Mouse (Mus musculus) hindbrain, embryonic 15.5 days (tissue): ENCODE results near the gene Ugt1a5. TPM values are rescaled to one million over a fixed set of nuclear protein-coding genes. Genes with fewer than 3 reads are reported as not detected.

Source experiments
- ATAC-seq: fragments of 200-750 bp; cut with Nextera tagmentation; 2 replicates; pipeline ENCODE4 v1.8.0; 2017; ENCODE audit warnings: low read depth, moderate number of reproducible peaks, moderate TSS enrichment; ENCODE audit not compliant: low FRiP score
- H3K27ac ChIP-seq: fragments of 300-500 bp; sonication (generic); replicated peaks from 2 replicates; pipeline ENCODE4 v1.5.1; 2015; ENCODE audit warnings: mild to moderate bottlenecking, inconsistent platforms
- H3K27me3 ChIP-seq: fragments of 300-500 bp; sonication (generic); 2 replicates; pipeline ENCODE4 v1.6.1; 2015; ENCODE audit warnings: control low read depth, inconsistent platforms
- H3K36me3 ChIP-seq: fragments of 300-500 bp; sonication (generic); 2 replicates; pipeline ENCODE4 v1.6.1; 2015; ENCODE audit warnings: control low read depth, inconsistent platforms
- H3K4me1 ChIP-seq: fragments of 300-500 bp; sonication (generic); replicated peaks from 2 replicates; pipeline ENCODE4 v1.6.1; 2015; ENCODE audit warnings: control low read depth, inconsistent platforms
- H3K4me2 ChIP-seq: fragments of 300-500 bp; sonication (generic); 2 replicates; pipeline ENCODE4 v1.6.1; 2015; ENCODE audit warnings: moderate library complexity, mild to moderate bottlenecking, inconsistent platforms
- H3K4me3 ChIP-seq: fragments of 300-500 bp; sonication (generic); 2 replicates; pipeline ENCODE4 v1.5.1; 2015; ENCODE audit warnings: mild to moderate bottlenecking, inconsistent platforms
- H3K9ac ChIP-seq: fragments of 300-500 bp; sonication (generic); 2 replicates; pipeline ENCODE4 v1.6.1; 2015; ENCODE audit warnings: inconsistent platforms
- H3K9me3 ChIP-seq: fragments of 300-500 bp; sonication (generic); 2 replicates; pipeline ENCODE4 v1.6.1; 2016; ENCODE audit warnings: control low read depth, inconsistent platforms
- WGBS: fragments of 180-500 bp; shearing (Covaris S2); methylation state at CpG from one replicate; pipeline ENCODE4 v1.1.7; 2015; 5-methylcytosine and 5-hydroxymethylcytosine counted together
- polyA plus RNA-seq: library from polyadenylated mRNA; unstranded; fragments of >200 nt; fragmentation: Nextera tagmentation; extraction: Ambion mirVana; gene quantifications from 2 replicates; pipeline ENCODE4 v1.2.1, GENCODE M21; 2015

Gene Ugt1a5
- polyA plus RNA-seq, 1 experiment from 2014 or later: not detected

- no peaks in the 10 kb centered on the region for H3K27me3 ChIP-seq
- peaks cover 95% of the 10 kb centered on the region for H3K9me3 ChIP-seq
- H3K27ac ChIP-seq: no peak overlapping the region
- no peaks in the 10 kb centered on the region for H3K36me3 ChIP-seq
- H3K4me2 ChIP-seq: no peak overlapping the region
- WGBS: 64% methylated on average over 4 of the region's 4 CpGs
- H3K4me1 ChIP-seq: no peaks in the 10 kb centered on the region
- no peak overlapping the region for H3K9ac ChIP-seq
- ATAC-seq: no peak
- no peak overlapping the region for H3K4me3 ChIP-seq
Measured at GRCm38 (mm10) chr1:88235894-88236415, 70.1 kb downstream of the Ugt1a5 start.

DNA sequence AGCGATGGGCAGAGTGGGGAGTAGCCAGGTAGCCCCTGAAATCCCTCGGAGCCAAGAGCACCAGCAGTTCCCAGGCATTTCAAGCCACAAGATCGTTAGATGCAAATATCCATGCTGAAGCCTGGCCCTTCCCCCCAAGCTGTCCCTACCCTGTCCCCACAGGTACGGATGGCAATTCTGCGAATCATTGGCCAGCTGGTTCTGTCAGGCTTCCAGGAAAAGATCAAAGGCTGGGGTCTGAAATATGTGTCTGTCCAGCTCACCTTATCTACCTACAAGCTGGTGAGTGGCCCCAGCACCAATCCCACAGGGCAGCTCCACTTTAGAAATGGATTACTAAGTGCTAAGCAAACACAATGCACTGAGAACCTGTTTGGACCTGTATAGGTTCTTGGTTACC is 71.5 kb downstream of the Ugt1a5 start:
- H3K4me3 ChIP-seq: no peak overlapping the region
- H3K36me3 ChIP-seq: no peaks in the 10 kb centered on the region
- WGBS: 82% methylated on average over 5 of the region's 5 CpGs
- H3K4me1 ChIP-seq: no peaks in the 10 kb centered on the region
- no peaks in the 10 kb centered on the region for H3K27me3 ChIP-seq
- H3K27ac ChIP-seq: no peak overlapping the region
- no peak overlapping the region for H3K4me2 ChIP-seq
- H3K9ac ChIP-seq: no peak overlapping the region
- ATAC-seq: no peak
- peaks cover 92% of the 10 kb centered on the region for H3K9me3 ChIP-seq

- no peak for ATAC-seq
- H3K9ac ChIP-seq: no peak overlapping the region
- WGBS: 83% methylated on average over 6 of the region's 6 CpGs
- H3K27me3 ChIP-seq: no peaks in the 10 kb centered on the region
- no peak overlapping the region for H3K4me3 ChIP-seq
- H3K27ac ChIP-seq: no peak overlapping the region
- peaks cover 87% of the 10 kb centered on the region for H3K9me3 ChIP-seq
- no peaks in the 10 kb centered on the region for H3K36me3 ChIP-seq
- no peaks in the 10 kb centered on the region for H3K4me1 ChIP-seq
- no peak overlapping the region for H3K4me2 ChIP-seq
Measured at GRCm38 (mm10) chr1:88238771-88239170, 73.0 kb downstream of the Ugt1a5 start.

- Histone ChIP-seq H3K4me3 (no peak overlapping the region), H3K9ac (no peak overlapping the region), H3K9me3 (peaks cover 87% of the 10 kb centered on the region), H3K27me3 (no peaks in the 10 kb centered on the region), H3K36me3 (no peaks in the 10 kb centered on the region), H3K4me2 (no peak overlapping the region), H3K4me1 (no peaks in the 10 kb centered on the region), H3K27ac (no peak overlapping the region)
- ATAC-seq: no peak
- WGBS: 76% methylated on average over 5 of the region's 5 CpGs
Measured at GRCm38 (mm10) chr1:88240072-88240471, 74.3 kb downstream of the Ugt1a5 start.

DNA sequence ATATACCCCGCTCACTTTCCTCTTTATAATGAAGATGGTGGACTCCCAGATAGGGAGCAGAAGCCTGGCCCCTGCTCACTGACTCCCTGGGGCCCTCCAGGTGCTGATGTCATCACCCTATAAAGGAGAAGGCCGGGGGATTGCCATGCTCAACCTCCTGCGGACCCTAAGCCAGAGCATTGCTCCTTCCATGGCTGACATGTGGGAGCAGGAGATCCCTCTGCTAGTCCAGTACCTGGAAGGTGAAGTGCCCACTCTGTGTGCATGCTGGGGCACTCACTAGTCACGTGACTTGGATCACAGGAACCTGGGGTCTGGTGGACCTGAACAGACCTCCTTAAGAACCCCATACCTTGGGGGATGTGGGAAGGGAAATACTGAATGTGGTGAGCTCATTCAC is 74.8 kb downstream of the Ugt1a5 start:
- Histone ChIP-seq H3K36me3 (no peaks in the 10 kb centered on the region), H3K9ac (no peak overlapping the region), H3K4me2 (no peak overlapping the region), H3K4me1 (no peaks in the 10 kb centered on the region), H3K4me3 (no peak overlapping the region), H3K27ac (no peak overlapping the region), H3K27me3 (no peaks in the 10 kb centered on the region), H3K9me3 (peaks cover 87% of the 10 kb centered on the region)
- no peak; the same call in 1 of the 2 replicates for ATAC-seq
- WGBS: 73% methylated on average over 4 of the region's 4 CpGs

DNA sequence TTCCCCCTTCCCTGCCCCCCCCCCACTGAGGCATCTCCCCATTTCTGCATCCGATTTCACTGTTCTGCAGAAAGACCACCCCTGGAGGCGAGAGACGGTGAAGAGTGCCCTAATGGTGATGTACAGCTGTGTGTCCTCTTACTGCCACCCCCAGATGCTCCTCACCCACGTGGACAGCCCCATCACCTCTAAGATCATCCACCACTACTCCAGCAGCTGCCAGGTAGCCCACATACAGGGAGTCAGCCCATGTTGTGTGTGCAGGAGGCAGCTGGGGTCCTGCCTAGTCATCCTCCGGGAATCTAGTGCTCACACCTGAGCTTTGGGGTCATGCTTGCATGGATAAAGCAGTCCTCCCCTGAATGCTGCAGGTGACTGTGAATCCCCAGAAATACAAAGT is 78.0 kb downstream of the Ugt1a5 start:
- no peaks in the 10 kb centered on the region for H3K36me3 ChIP-seq
- H3K4me2 ChIP-seq: no peak overlapping the region
- H3K27ac ChIP-seq: no peak overlapping the region
- no peak overlapping the region for H3K4me3 ChIP-seq
- H3K27me3 ChIP-seq: no peaks in the 10 kb centered on the region
- ATAC-seq: no peak
- H3K4me1 ChIP-seq: no peaks in the 10 kb centered on the region
- WGBS: 68% methylated on average over 5 of the region's 5 CpGs
- peaks cover 83% of the 10 kb centered on the region for H3K9me3 ChIP-seq
- no peak overlapping the region for H3K9ac ChIP-seq

DNA sequence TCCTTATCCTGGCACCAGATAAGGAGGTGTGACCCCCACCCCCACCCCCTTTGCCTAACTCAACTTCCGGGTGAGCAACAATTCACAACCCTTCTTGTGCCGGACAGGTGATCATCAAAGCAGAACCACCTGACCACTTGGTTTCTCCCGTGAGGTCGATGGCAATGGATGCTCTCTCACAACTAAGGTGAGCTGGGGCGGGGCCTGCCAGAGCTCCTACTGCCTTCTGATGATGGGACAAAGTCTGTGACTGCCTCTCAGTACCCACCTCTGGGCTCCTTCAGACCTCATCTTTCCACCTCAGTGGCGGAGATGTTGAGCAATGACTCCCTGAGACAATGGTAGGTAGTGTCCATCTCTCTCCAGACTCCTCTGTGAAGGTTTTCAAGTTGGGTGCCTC is 80.1 kb downstream of the Ugt1a5 start:
- no peaks in the 10 kb centered on the region for H3K27me3 ChIP-seq
- H3K4me3 ChIP-seq: no peak overlapping the region
- H3K27ac ChIP-seq: no peak overlapping the region
- ATAC-seq: no peak
- H3K9ac ChIP-seq: no peak overlapping the region
- H3K36me3 ChIP-seq: no peaks in the 10 kb centered on the region
- H3K4me2 ChIP-seq: no peak overlapping the region
- peaks cover 83% of the 10 kb centered on the region for H3K9me3 ChIP-seq
- WGBS: 78% methylated on average over 6 of the region's 6 CpGs
- H3K4me1 ChIP-seq: no peaks in the 10 kb centered on the region

DNA sequence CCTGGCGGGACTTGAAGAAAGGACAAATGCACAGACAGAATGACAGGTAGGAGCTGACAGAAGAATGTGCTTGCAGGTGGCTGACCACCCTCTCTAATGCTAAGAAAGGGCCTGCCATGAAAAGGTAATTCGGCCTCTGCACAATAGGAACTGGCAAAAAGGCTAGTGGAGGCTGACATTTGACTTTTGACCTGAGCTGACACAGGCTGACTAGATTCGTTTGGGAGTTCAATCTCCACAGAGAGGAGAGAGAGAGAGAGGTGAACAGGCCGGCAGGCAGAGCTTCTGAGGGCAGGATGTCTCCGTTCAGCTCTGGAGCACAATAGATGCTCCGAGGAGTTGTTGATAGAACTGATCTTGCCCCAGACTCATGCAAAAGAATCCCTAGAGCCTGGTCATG is 80.6 kb downstream of the Ugt1a5 start:
- Histone ChIP-seq H3K4me1 (no peaks in the 10 kb centered on the region), H3K27me3 (no peaks in the 10 kb centered on the region), H3K4me3 (no peak overlapping the region), H3K27ac (no peak overlapping the region), H3K9ac (no peak overlapping the region), H3K9me3 (peaks cover 86% of the 10 kb centered on the region), H3K36me3 (no peaks in the 10 kb centered on the region), H3K4me2 (no peak overlapping the region)
- 45% methylated on average over 6 of the region's 6 CpGs for WGBS
- ATAC-seq: no peak

- Histone ChIP-seq H3K9me3 (peaks cover 80% of the 10 kb centered on the region), H3K27me3 (no peaks in the 10 kb centered on the region), H3K27ac (no peak overlapping the region), H3K4me2 (no peak overlapping the region), H3K4me1 (no peaks in the 10 kb centered on the region), H3K9ac (no peak overlapping the region), H3K4me3 (no peak overlapping the region), H3K36me3 (no peaks in the 10 kb centered on the region)
- 55% methylated on average over 2 of the region's 2 CpGs for WGBS
- ATAC-seq: no peak
Measured at GRCm38 (mm10) chr1:88247660-88248059, 81.8 kb downstream of the Ugt1a5 start.

GRCm38 (mm10) chr1:88248658-88249057 is 82.8 kb downstream of the Ugt1a5 start:
- no peak overlapping the region for H3K27ac ChIP-seq
- no peaks in the 10 kb centered on the region for H3K4me1 ChIP-seq
- no peaks in the 10 kb centered on the region for H3K27me3 ChIP-seq
- no peak overlapping the region for H3K4me2 ChIP-seq
- H3K9ac ChIP-seq: no peak overlapping the region
- 73% methylated on average over 4 of the region's 4 CpGs for WGBS
- H3K36me3 ChIP-seq: no peaks in the 10 kb centered on the region
- peaks cover 78% of the 10 kb centered on the region for H3K9me3 ChIP-seq
- ATAC-seq: no peak
- no peak overlapping the region for H3K4me3 ChIP-seq

GRCm38 (mm10) chr1:88249596-88249995 is 83.8 kb downstream of the Ugt1a5 start:
- H3K4me2 ChIP-seq: no peak overlapping the region
- no peaks in the 10 kb centered on the region for H3K27me3 ChIP-seq
- 81% methylated on average over 7 of the region's 7 CpGs for WGBS
- ATAC-seq: no peak
- H3K4me3 ChIP-seq: no peak overlapping the region
- H3K36me3 ChIP-seq: no peaks in the 10 kb centered on the region
- H3K9ac ChIP-seq: no peak overlapping the region
- H3K4me1 ChIP-seq: no peaks in the 10 kb centered on the region
- no peak overlapping the region for H3K27ac ChIP-seq
- peaks cover 78% of the 10 kb centered on the region for H3K9me3 ChIP-seq

- WGBS: 84% methylated on average over 5 of the region's 5 CpGs
- H3K4me3 ChIP-seq: no peak overlapping the region
- no peaks in the 10 kb centered on the region for H3K4me1 ChIP-seq
- no peak overlapping the region for H3K27ac ChIP-seq
- H3K9me3 ChIP-seq: peaks cover 78% of the 10 kb centered on the region
- no peak overlapping the region for H3K4me2 ChIP-seq
- H3K9ac ChIP-seq: no peak overlapping the region
- no peaks in the 10 kb centered on the region for H3K27me3 ChIP-seq
- ATAC-seq: no peak
- no peaks in the 10 kb centered on the region for H3K36me3 ChIP-seq
Measured at GRCm38 (mm10) chr1:88250023-88250422, 84.2 kb downstream of the Ugt1a5 start.

DNA sequence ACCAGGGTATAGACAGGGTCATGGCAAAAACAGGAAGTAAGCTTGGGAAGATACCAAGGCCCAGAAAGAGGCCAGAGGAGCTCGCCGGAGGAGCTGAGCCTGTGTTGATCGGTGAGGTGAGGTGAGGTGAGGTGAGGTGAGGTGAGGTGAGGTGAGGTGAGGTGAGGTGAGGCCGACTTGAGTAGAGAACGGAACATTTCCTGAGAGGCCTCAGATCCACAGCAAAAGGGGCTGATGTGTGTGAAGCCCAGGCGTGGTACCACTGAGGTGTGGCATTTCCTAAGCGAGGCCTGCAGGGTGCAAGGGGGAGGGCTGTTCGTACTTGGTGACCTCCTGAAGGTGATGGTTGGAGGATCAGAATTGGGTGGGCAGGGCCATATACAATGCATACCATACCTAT is 87.3 kb downstream of the Ugt1a5 start:
- ATAC-seq: no peak
- H3K4me2 ChIP-seq: no peak overlapping the region
- no peak overlapping the region for H3K9ac ChIP-seq
- H3K9me3 ChIP-seq: peaks cover 72% of the 10 kb centered on the region
- no peaks in the 10 kb centered on the region for H3K4me1 ChIP-seq
- H3K27ac ChIP-seq: no peak overlapping the region
- H3K4me3 ChIP-seq: no peak overlapping the region
- H3K27me3 ChIP-seq: no peaks in the 10 kb centered on the region
- no peaks in the 10 kb centered on the region for H3K36me3 ChIP-seq
- WGBS: 77% methylated on average over 8 of the region's 8 CpGs
